Mouse (Mus musculus): ENCODE results near the gene Irf3.
A peak's percentile ranks its signal among the peaks of the same experiment; 100 is the strongest.
"Not testable (repeated sequence)": the region's sequence is repeated elsewhere in the genome, so short reads cannot be mapped to it uniquely, and the experiment has no call there.

The Irf3 gene

GRCm38 (mm10) chr7:45012824-45013223 is 15.4 kb downstream of the Irf3 start:
- no peak for DNase-seq

- DNase-seq = no peak
These were observed 16.1 kb downstream of the Irf3 start for GRCm38 (mm10) chr7:45013366-45014095.

- DNase-seq = no peak
These were observed 16.6 kb downstream of the Irf3 start for GRCm38 (mm10) chr7:45014096-45014451.

- DNase-seq = no peak
These were observed 18.0 kb downstream of the Irf3 start for GRCm38 (mm10) chr7:45015344-45015956.

- peak; percentile 100 for DNase-seq
These were observed 18.6 kb downstream of the Irf3 start, which contains the start of gene Scaf1 for GRCm38 (mm10) chr7:45015957-45016612. Scaf1 (minus strand) TSS chr7:45016363.

GRCm38 (mm10) chr7:45016761-45017160 is 19.3 kb downstream of the Irf3 start:
- no peak for DNase-seq

- peak; percentile 96 for DNase-seq
These were observed 20.0 kb downstream of the Irf3 start, which contains the start of gene Rras for GRCm38 (mm10) chr7:45017242-45018061. Rras (plus strand) TSS chr7:45017961.

- DNase-seq = no peak
These were observed 21.7 kb downstream of the Irf3 start for GRCm38 (mm10) chr7:45019031-45019571.

- DNase-seq = no peak
These were observed 22.8 kb downstream of the Irf3 start for GRCm38 (mm10) chr7:45020225-45020624.

- DNase-seq = not testable (repeated sequence)
These were observed 26.3 kb downstream of the Irf3 start for GRCm38 (mm10) chr7:45023711-45024110.

GRCm38 (mm10) chr7:45024281-45025248 is 27.1 kb downstream of the Irf3 start:
- no peak for DNase-seq

- no peak for DNase-seq
These were observed 28.3 kb downstream of the Irf3 start for GRCm38 (mm10) chr7:45025601-45026220.

- DNase-seq = no peak
These were observed 28.8 kb downstream of the Irf3 start for GRCm38 (mm10) chr7:45026256-45026655.

- no peak for DNase-seq
These were observed 30.3 kb downstream of the Irf3 start for GRCm38 (mm10) chr7:45027761-45028160.

- DNase-seq = no peak
These were observed 30.9 kb downstream of the Irf3 start for GRCm38 (mm10) chr7:45028351-45028750.

GRCm38 (mm10) chr7:45029995-45030394 is 32.5 kb downstream of the Irf3 start:
- DNase-seq = no peak

GRCm38 (mm10) chr7:45030857-45031256 is 33.4 kb downstream of the Irf3 start:
- no peak for DNase-seq

- DNase-seq = no peak
These were observed 36.4 kb downstream of the Irf3 start for GRCm38 (mm10) chr7:45033722-45034359.

GRCm38 (mm10) chr7:45035631-45036030 is 38.2 kb downstream of the Irf3 start:
- no peak for DNase-seq

GRCm38 (mm10) chr7:45036702-45037101 is 39.3 kb downstream of the Irf3 start:
- no peak for DNase-seq

All from layer of hippocampus, adult 9-11 months (tissue).